Mouse (Mus musculus): Measurements from ENCODE around the gene Zmym3. TPM values are rescaled to one million over a fixed set of nuclear protein-coding genes. Genes with fewer than 3 reads are reported as not detected.

Zmym3 gene
- 100 to 1,000 TPM; 142 to 174 TPM for total RNA-seq (2021)
- long read RNA-seq, experiment 1, full-length matches to known transcripts, result 7 of 48 reads
- long read RNA-seq, experiment 1, partial matches to known transcripts, result 22 of 48 reads
- long read RNA-seq, experiment 1, other reads (novel, unspliced or antisense), result 19 of 48 reads
- long read RNA-seq, experiment 2, full-length matches to known transcripts, result 8 of 32 reads
- long read RNA-seq, experiment 2, partial matches to known transcripts, result 12 of 32 reads
- long read RNA-seq, experiment 2, other reads (novel, unspliced or antisense), result 12 of 32 reads

DNA sequence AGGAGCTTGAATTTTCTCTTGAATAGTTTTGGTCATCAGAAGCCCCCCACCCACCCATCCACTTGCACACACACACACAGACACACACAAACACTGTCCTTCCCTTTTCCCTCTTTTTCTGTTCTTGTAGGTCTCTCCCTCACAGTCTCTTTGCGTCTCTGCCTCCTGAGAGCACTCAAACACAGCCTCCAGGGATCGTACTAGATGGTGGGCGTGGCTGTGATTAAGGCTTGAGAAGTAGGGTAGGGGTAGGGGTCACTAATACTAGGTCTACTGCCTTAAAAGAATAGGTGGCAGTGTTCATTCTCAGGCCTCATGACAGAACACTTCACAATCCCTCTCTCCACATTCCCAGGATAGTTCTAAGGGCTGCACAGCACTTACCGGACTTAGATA, at the start of gene Zmym3:
TSS of gene Zmym3 (minus strand) at position 150 of the 396 bp plus-strand sequence.
- H3K4me3 ChIP-seq, result peak within 1 kb of the TSS; percentile 59
- H3K27ac ChIP-seq, result peak within 1 kb of the TSS; percentile 91
- no peak for TF ChIP-seq CTCF (IDR thresholded peaks at IDR 0.05)
- DNase-seq (ENCODE audit: extremely low spot score in 1 of 2, low spot score in 2 of 2), result no peak
- intact Hi-C loops (cut with DNase I), result no loop called here

DNA sequence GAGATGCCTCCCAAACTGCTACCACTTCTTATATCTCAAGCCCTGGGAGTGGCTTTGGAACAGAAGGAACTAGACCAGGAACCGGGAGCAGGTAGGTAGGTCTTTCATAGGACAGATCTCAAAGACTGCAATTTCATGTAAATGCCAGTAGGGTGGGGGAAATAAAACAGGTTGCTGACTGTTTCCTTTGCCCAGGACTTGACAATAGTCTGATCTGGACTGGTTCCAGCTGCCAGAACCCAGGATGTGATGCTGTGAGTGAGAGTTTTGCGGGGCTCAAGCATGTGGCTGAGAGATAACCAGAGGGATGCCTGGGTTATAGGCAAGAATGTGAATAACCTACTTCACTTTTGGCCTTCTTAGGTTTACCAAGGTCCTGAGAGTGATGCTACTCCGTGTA, 30.9 kb upstream of the Zmym3 start:
- intact Hi-C loops (cut with DNase I), result no loop called here
- no peak for TF ChIP-seq CTCF (IDR thresholded peaks at IDR 0.05)
- no peak for DNase-seq (ENCODE audit: extremely low spot score in 1 of 2, low spot score in 2 of 2)
- Histone ChIP-seq H3K4me3 (no peak overlapping the region), H3K27ac (no peak overlapping the region)

DNA sequence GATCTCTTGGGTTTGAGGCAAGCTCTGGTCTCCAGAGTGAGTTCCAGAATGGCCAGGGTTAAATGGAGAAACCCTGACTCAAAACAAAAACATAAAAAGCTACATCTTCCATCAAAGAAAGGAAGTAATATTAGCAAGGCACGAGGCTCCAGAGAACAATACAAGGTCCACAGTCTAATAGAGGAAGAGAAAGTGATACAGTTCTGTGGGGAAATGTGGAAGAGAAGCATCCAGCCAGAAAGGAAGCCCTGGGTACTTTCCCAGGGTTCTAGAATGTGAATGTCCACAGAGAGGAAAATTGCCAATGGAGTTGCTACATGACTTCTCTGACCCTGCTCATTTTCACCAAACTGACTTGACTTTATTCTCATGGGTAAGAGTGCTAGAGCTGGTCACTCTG, 30.5 kb upstream of the Zmym3 start:
- H3K27ac ChIP-seq, result no peak overlapping the region
- DNase-seq (ENCODE audit: extremely low spot score in 1 of 2, low spot score in 2 of 2), result no peak
- H3K4me3 ChIP-seq, result no peak overlapping the region
- no peak for TF ChIP-seq CTCF (IDR thresholded peaks at IDR 0.05)
- intact Hi-C loops (cut with DNase I), result no loop called here

DNA sequence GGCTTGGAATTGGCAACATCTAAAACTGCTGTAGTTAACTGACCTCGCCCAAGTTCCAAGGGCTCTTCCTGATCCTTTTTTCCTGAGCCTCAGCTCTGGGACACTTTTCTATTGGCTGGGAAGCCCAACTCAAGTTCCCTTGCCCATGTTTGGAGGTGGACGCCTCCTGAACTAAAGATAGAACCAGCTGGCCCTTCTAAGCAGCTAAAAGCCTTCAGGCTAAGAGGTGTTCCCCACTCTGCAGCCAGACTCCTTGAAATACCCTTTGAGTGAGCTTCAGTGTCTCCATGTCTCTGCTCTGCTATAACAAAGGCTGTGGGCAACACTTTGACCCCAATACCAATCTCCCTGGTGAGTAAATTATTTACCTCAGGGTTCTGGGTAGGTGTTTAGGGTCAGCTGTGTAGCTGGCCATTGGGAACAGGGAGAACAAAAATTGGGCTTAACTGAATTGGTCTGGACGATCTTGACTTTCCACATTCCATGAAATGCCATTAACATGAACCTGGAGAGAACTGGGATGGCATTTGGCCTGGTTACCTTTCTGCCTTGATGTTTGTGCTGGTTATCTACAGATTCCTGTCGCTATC, 28.3 kb upstream of the Zmym3 start, which contains the start of gene Itgb1bp2:
TSS of gene Itgb1bp2 (plus strand) at position 203 of the 590 bp plus-strand sequence.
- H3K4me3 ChIP-seq, result no peak within 1 kb of the TSS
- TF ChIP-seq CTCF (IDR thresholded peaks at IDR 0.05), result no peak
- DNase-seq (ENCODE audit: extremely low spot score in 1 of 2, low spot score in 2 of 2), result no peak
- H3K27ac ChIP-seq, result no peak within 1 kb of the TSS
- intact Hi-C loops (cut with DNase I), result loop anchor here (10.0 kb wide), 1 partner anchor 106 kb away; no protein-coding TSS in a partner anchor

DNA sequence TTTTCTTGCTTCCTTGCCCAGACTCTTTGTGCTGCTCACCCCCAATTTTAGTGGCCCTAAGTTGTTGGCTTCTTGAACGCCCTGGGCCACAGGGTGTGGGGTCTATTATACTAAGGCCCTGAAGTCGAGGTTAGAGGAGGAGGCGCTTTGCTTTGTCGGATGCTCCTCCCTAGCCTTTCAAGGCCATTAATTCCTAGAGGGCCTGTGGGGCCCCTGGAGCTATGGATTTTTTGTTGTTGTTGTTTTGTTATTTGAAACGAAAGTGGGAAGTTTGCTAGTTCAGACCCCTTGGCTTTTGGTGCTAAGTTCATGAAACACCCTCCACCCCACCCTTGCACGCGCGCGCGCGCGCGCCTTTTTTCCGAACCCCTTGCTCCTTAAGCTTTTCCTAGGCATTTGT, 9.3 kb upstream of the Zmym3 start:
- TF ChIP-seq CTCF (IDR thresholded peaks at IDR 0.05), result no peak
- intact Hi-C loops (cut with DNase I), result loop anchor here (1.0 to 10.0 kb wide), 2 partner anchors 11 to 215 kb away; partner anchors contain the start of gene Ogt

DNA sequence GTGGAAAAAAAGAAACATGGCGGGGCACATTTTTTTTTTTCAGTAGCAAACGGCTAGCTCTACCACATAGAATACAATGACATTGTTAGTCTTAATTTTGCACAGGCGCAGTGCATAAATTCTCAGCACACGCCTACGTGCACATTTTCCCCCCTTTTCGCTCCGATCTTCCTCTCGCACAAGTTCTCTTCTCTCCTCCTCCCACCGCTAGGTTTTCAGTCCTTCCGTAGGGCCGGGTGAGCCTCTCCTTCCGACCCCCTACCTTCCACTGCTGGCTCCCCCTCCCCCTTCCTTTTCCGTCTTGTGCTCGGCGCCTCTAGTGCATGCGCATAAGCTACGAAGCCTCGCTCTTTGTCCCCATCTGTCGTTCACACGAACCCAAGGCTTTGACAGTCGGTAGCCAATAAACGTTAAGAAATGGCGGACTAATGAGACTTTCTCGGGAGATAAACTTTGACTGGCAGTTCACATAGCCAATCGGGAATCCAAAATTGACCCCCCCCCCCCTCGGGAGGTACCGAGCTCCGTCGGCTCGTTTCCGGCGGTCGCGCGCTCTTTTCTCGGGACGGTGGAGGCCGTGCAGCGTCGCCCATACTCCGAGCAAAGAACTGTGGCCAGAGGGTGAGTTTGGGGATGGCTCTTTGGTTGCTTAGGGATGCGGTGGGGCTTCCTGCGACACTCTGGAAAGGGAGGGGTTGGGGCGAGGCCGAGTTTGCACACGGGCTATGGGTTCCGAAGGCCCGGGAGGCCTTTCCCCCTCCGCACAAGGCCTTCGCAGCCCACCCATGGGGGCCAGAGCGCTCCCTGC, 8.7 kb upstream of the Zmym3 start, which contains the start of gene Nono:
TSS of gene Nono (plus strand) at position 177 of the 808 bp plus-strand sequence.
- peak; percentile 16 for TF ChIP-seq CTCF (IDR thresholded peaks at IDR 0.05)
- DNase-seq (ENCODE audit: extremely low spot score in 1 of 2, low spot score in 2 of 2), result peak; percentile 60 to 84
- H3K4me3 ChIP-seq, result peak within 1 kb of the TSS; percentile 56
- intact Hi-C loops (cut with DNase I), result loop anchor here (1.0 kb wide), 1 partner anchor 10 kb away; no protein-coding TSS in a partner anchor
- H3K27ac ChIP-seq, result peak within 1 kb of the TSS; percentile 88

More for the DNA sequence above, 9.3 kb upstream of the Zmym3 start:
- H3K27ac ChIP-seq, result peak overlapping the region; percentile 76
- no peak for DNase-seq (ENCODE audit: extremely low spot score in 1 of 2, low spot score in 2 of 2)
- peak overlapping the region; percentile 56 for H3K4me3 ChIP-seq

DNA sequence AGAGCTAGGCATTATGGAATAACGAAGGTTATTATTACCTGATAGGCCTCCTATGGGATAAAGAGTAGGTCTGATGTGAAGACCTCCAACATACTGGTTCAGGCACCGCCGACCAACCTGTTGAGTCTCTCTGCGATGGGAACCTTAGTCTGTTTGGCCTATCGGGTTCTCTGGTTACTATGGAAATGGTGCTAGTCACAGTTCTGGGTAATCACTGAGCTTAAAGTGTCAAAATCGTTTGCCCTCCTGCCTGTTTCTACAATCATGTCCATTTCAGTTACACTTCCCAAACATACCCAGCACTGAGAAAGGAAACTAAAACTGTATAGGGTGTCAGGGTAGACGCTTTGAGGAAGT, 8.1 kb upstream of the Zmym3 start:
- intact Hi-C loops (cut with DNase I), result loop anchor here (1.0 kb wide), 1 partner anchor 9 kb away; no protein-coding TSS in a partner anchor
- TF ChIP-seq CTCF (IDR thresholded peaks at IDR 0.05), result no peak
- peak overlapping the region; percentile 88 for H3K27ac ChIP-seq
- peak overlapping the region; percentile 56 for H3K4me3 ChIP-seq
- no peak for DNase-seq (ENCODE audit: extremely low spot score in 1 of 2, low spot score in 2 of 2)

DNA sequence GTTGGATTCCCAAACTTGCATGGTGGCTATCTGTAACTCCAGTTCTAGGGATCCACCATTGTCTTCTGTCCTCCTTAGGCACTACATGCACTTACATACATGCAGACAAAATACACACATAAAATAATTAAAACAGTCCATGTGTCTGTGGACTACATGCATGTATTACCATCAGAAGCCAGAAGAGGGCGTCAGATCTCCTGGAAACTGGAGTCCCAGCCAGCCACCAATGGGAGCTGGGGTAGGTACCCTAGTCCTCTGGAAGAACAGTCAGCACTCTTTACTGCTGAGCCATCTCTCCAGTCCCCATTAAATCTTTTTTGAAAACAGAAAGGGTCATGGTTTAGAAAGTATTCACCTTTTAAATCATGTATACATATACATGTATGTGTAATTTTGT, 7.1 kb upstream of the Zmym3 start:
- DNase-seq (ENCODE audit: extremely low spot score in 1 of 2, low spot score in 2 of 2), result no peak
- Histone ChIP-seq H3K4me3 (no peak overlapping the region), H3K27ac (no peak overlapping the region)
- intact Hi-C loops (cut with DNase I), result no loop called here
- TF ChIP-seq CTCF (IDR thresholded peaks at IDR 0.05), result peak; percentile 43

DNA sequence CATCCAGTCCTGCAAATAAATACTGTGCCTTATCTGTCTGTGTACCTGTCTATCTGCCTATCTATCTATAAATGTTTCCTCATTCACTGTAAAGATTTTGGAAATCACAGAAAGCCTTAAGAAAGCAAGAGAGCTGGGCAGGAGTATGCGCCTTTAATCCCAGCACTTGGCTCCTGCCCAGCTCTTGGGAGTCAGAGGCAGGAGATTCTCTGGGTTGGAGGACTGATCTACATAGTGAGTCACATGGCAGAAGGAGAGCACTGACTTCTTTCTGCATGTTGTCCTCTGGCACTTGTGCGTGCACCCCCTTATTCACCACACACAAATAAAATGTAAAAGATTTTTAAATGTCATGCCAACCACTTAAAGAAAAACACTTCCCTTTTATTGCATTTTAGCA, 2.8 kb upstream of the Zmym3 start:
- no peak overlapping the region for H3K27ac ChIP-seq
- TF ChIP-seq CTCF (IDR thresholded peaks at IDR 0.05), result no peak
- no peak for DNase-seq (ENCODE audit: extremely low spot score in 1 of 2, low spot score in 2 of 2)
- intact Hi-C loops (cut with DNase I), result loop anchor here (1.0 kb wide), 1 partner anchor 43 kb away; no protein-coding TSS in a partner anchor
- no peak overlapping the region for H3K4me3 ChIP-seq

DNA sequence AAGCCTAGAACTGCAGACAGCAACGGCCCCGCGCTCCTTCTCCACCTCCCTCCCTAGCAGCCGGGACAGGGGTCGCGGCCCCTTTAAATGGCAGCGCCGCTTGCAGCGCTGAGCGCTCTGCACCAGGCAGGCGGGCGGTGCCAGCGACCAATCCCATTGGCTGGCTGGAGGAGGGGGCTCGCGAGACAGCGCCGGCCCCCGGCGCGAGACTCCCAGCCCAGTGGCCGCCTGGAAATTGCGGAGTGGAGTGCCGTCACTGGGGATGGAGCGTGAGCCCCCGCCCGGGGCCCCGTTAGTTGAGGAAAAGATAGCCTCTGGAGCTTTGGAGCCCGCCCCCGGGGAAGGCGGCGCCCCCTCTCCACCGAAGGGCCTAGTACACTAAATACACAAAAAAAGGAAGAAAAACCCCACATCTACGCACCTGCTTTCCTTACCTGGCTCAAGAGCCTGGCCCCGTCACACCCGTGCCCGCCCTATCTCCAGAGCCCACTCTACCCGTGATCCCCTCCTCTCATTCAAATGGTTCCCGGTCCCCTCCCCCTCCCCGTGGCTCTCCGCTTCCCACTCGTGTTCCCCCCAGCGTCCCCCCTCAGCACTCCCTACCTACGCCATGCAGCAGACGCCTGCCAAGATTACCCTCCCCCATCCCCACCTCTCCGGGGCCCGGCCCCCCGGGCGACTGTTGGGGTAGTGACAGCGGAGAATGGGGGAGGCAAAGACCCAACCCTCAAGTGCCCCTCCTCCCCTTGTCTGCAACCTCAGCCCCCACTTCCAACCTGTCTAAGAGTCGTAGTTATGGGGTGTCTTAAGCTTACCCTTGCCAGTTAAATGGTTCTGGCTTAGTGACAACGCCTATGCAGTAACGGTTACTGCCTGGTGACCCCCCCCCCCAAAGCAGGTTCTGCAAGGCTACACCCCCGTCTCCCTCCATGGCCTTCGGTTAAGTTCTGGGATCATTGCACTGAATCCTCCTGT, 637 bp downstream of the Zmym3 start:
- intact Hi-C loops (cut with DNase I), result loop anchor here (1.0 to 5.0 kb wide), 4 partner anchors 9 to 288 kb away; partner anchors contain the start of genes Nono and Taf1
- peak; percentile 84 for DNase-seq (ENCODE audit: extremely low spot score in 1 of 2, low spot score in 2 of 2)
- peak overlapping the region; percentile 91 for H3K27ac ChIP-seq
- TF ChIP-seq CTCF (IDR thresholded peaks at IDR 0.05), result no peak
- peak overlapping the region; percentile 59 for H3K4me3 ChIP-seq
